Comparison of ENCODE assay signal across 23 mouse cellular contexts in the genomic region with DNA sequence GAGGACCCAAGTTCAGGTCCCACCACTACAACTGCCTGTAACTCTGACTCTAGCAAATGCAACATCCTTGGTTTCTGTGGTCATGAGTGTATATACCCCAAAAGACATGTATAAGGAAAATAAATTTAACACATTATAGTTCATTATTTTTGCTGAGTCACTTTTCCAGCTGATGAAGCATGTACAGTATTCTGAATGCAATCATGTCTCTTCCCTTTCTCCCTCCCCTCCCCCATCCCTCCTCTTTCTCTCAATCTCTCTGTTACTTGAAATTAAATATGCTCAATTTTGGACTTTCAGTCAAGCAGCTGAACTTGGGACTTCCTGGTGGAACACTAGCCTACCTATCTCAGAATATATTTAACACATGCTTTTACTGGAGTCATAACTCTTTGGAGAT.
DNase-seq lines count a peak whose midpoint lies in the region; ATAC-seq and TF ChIP-seq lines count a peak whose summit lies in the region.
"Had no signal": no experiment of that assay in that cellular context is flagged by ENCODE, and none has a peak within 500 bp of the region (broad histone marks: within the 10 kb centered on the region; RNA-seq: fewer than 3 reads in every experiment).

No protein-coding gene starts in this region.

- DNase-seq in heart, embryonic 10.5 days (ENCODE audit: low spot score): no peak
- DNase-seq in heart, postnatal 25 days (ENCODE audit: low spot score): no peak
- DNase-seq in CH12.LX (ENCODE audit: extremely low read depth): no peak
- DNase-seq in liver, postnatal 0 days: no peak
- no peak for DNase-seq in kidney, postnatal 36 days
- no peak for DNase-seq in kidney, adult 2 months
- DNase-seq: adrenal gland, adult 2 months; cerebellum, adult 9-10 months; gastrocnemius, postnatal 10 days; lung, embryonic 14.5 days; right cerebral cortex, postnatal 25 days; spleen, adult 18-20 months had no signal

- no peak for TF ChIP-seq RAD21 in CH12.LX (IDR thresholded peaks at IDR 0.05; ENCODE audit: low read depth, low read length)

- H3K36me3 ChIP-seq in heart, embryonic 10.5 days: no peaks in the 10 kb centered on the region
- peaks cover 0 to 21% of the 10 kb centered on the region in 2 experiments for H3K36me3 ChIP-seq in CH12.LX (replicated peaks in 1 of 2; ENCODE audit: control insufficient read depth in 1 of 2, insufficient read depth in 1 of 2, low read length in 1 of 2)
- no peaks in the 10 kb centered on the region for H3K36me3 ChIP-seq in liver, postnatal 0 days (replicated peaks; ENCODE audit: insufficient read depth, low read length)
- H3K36me3 ChIP-seq in kidney, adult 2 months (ENCODE audit: control insufficient read depth, insufficient read depth, low read length): no peaks in the 10 kb centered on the region
- H3K36me3 ChIP-seq: embryonic facial prominence, embryonic 10.5 days; forebrain, embryonic 12.5 days; kidney, embryonic 15.5 days; limb, embryonic 13.5 days; midbrain, embryonic 13.5 days had no signal

- TF ChIP-seq POLR2A in CH12.LX (IDR thresholded peaks at IDR 0.05; ENCODE audit: low read depth, low read length): no peak
- TF ChIP-seq POLR2A in cortical plate, adult 2 months (IDR thresholded peaks at IDR 0.05; ENCODE audit: extremely low read depth, insufficient read depth, low read length): no peak
- no peak for TF ChIP-seq POLR2A in kidney, adult 2 months (IDR thresholded peaks at IDR 0.05; ENCODE audit: low read depth, low read length)

- H3K4me1 ChIP-seq in heart, embryonic 10.5 days: peaks cover 55% of the 10 kb centered on the region
- H3K4me1 ChIP-seq in CH12.LX (ENCODE audit: control insufficient read depth in 1 of 2, insufficient read depth in 2 of 2): peaks cover 8 to 93% of the 10 kb centered on the region in 2 experiments; a peak in 3 of 4 replicates
- peaks cover 12% of the 10 kb centered on the region for H3K4me1 ChIP-seq in cortical plate, adult 2 months (ENCODE audit: control insufficient read depth, insufficient read depth, low read length)
- H3K4me1 ChIP-seq in liver, postnatal 0 days (ENCODE audit: insufficient read depth): peaks cover 23% of the 10 kb centered on the region
- H3K4me1 ChIP-seq in kidney, adult 2 months (ENCODE audit: control insufficient read depth, insufficient read depth, low read length): peaks cover 14% of the 10 kb centered on the region

- H3K27me3 ChIP-seq in heart, embryonic 10.5 days (ENCODE audit: insufficient read depth, poor library complexity, severe bottlenecking): no peaks in the 10 kb centered on the region
- H3K27me3 ChIP-seq in CH12.LX (replicated peaks): no peaks in the 10 kb centered on the region
- H3K27me3 ChIP-seq in liver, postnatal 0 days (ENCODE audit: insufficient read depth, low read length): no peaks in the 10 kb centered on the region
- H3K27me3 ChIP-seq in kidney, adult 2 months (replicated peaks; ENCODE audit: control insufficient read depth, insufficient read depth, low read length): no peaks in the 10 kb centered on the region
- H3K27me3 ChIP-seq: forebrain, embryonic 12.5 days; kidney, embryonic 15.5 days; megakaryocyte, embryonic 14.5 days; midbrain, embryonic 13.5 days had no signal

- H3K79me2 ChIP-seq in CH12.LX (replicated peaks; ENCODE audit: control insufficient read depth, extremely low read depth, insufficient read depth, poor library complexity, severe bottlenecking): peaks cover 73% of the 10 kb centered on the region

- in situ Hi-C loops in CH12.LX (cut with MboI; ENCODE audit: low pct_ligation_motif_present, low pct_unique_long_range_greater_than_20kb, low sequenced_read_pairs): no loop called here

- TF ChIP-seq EP300 in CH12.LX (IDR thresholded peaks at IDR 0.05; ENCODE audit: low read length): 0 out of 2 replicates have a peak, but pooled peaks have one; percentile 31
- no peak for TF ChIP-seq EP300 in liver, postnatal 0 days (IDR thresholded peaks at IDR 0.05; ENCODE audit: low read depth)

- no peak for ATAC-seq in liver, postnatal 0 days
- ATAC-seq: hindbrain, postnatal 0 days; intestine, embryonic 16.5 days; midbrain, embryonic 13.5 days had no signal

- dilution Hi-C loops in CH12.LX (cut with MboI; ENCODE audit: extremely low pct_ligation_motif_present, extremely low pct_unique_long_range_greater_than_20kb, low sequenced_read_pairs): no loop called here

- H3K4me3 ChIP-seq in heart, embryonic 10.5 days: no peak overlapping the region
- no peak overlapping the region for H3K4me3 ChIP-seq in CH12.LX (replicated peaks in 1 of 3; ENCODE audit: low read depth in 2 of 3, low read length in 2 of 3, poor library complexity in 1 of 3)
- H3K4me3 ChIP-seq in cortical plate, adult 2 months (ENCODE audit: insufficient read depth, low read length): no peak overlapping the region
- H3K4me3 ChIP-seq in liver, postnatal 0 days (ENCODE audit: low read depth, low read length): no peak overlapping the region
- no peak overlapping the region for H3K4me3 ChIP-seq in kidney, adult 2 months (ENCODE audit: insufficient read depth, low read depth, low read length)
- H3K4me3 ChIP-seq: embryonic facial prominence, embryonic 10.5 days; forebrain, embryonic 12.5 days; kidney, embryonic 15.5 days; limb, embryonic 13.5 days; megakaryocyte, embryonic 14.5 days; midbrain, embryonic 13.5 days had no signal

- peak overlapping the region; percentile 22; the same call in 1 of the 2 replicates for H3K27ac ChIP-seq in heart, embryonic 10.5 days
- H3K27ac ChIP-seq in CH12.LX (ENCODE audit: insufficient read depth, low read depth): no peak overlapping the region
- H3K27ac ChIP-seq in cortical plate, adult 2 months (ENCODE audit: insufficient read depth, low read length): 0 out of 2 replicates have a peak overlapping the region, but pooled peaks have one; percentile 26
- peak overlapping the region; percentile 8; the same call in 1 of the 2 replicates for H3K27ac ChIP-seq in liver, postnatal 0 days (ENCODE audit: low read depth)
- H3K27ac ChIP-seq in kidney, adult 2 months (ENCODE audit: insufficient read depth, low read depth, low read length): no peak overlapping the region
- H3K27ac ChIP-seq: embryonic facial prominence, embryonic 10.5 days; forebrain, embryonic 12.5 days; hindbrain, postnatal 0 days; kidney, embryonic 15.5 days; limb, embryonic 13.5 days; midbrain, embryonic 13.5 days had no signal

- no peak overlapping the region for H3K4me2 ChIP-seq in CH12.LX (ENCODE audit: insufficient read depth, low read depth, poor library complexity, severe bottlenecking)
- no peak overlapping the region for H3K4me2 ChIP-seq in liver, postnatal 0 days (ENCODE audit: low read depth, low read length)
- H3K4me2 ChIP-seq: forebrain, embryonic 12.5 days; heart, embryonic 11.5 days; kidney, embryonic 15.5 days; limb, embryonic 13.5 days; lung, embryonic 14.5 days; midbrain, embryonic 13.5 days had no signal

- intact Hi-C loops in heart, postnatal 25 days (cut with DNase I): no loop called here

- no peaks in the 10 kb centered on the region for H3K9me3 ChIP-seq in heart, embryonic 10.5 days
- no peaks in the 10 kb centered on the region for H3K9me3 ChIP-seq in CH12.LX (replicated peaks; ENCODE audit: low read length)
- H3K9me3 ChIP-seq in liver, postnatal 0 days (ENCODE audit: low read length): no peaks in the 10 kb centered on the region
- H3K9me3 ChIP-seq: embryonic facial prominence, embryonic 10.5 days; forebrain, embryonic 12.5 days; G1E; kidney, embryonic 15.5 days; limb, embryonic 13.5 days; megakaryocyte, embryonic 14.5 days; midbrain, embryonic 13.5 days had no signal

- no peak for TF ChIP-seq CTCF in CH12.LX (conservative IDR thresholded peaks at IDR 0.05 in 1 of 2, IDR thresholded peaks at IDR 0.05 in 1 of 2; ENCODE audit: low read depth in 2 of 2, low read length in 2 of 2)
- no peak for TF ChIP-seq CTCF in cortical plate, adult 2 months (IDR thresholded peaks at IDR 0.05; ENCODE audit: extremely low read depth, insufficient read depth, low read length)
- TF ChIP-seq CTCF in liver, postnatal 0 days (IDR thresholded peaks at IDR 0.05; ENCODE audit: low read depth): no peak
- no peak for TF ChIP-seq CTCF in kidney, adult 2 months (conservative IDR thresholded peaks at IDR 0.05; ENCODE audit: insufficient read depth, insufficient read length, low read depth, low read length)

- no peak overlapping the region for H3K9ac ChIP-seq in CH12.LX (ENCODE audit: insufficient read depth, low read depth)
- no peak overlapping the region for H3K9ac ChIP-seq in liver, postnatal 0 days (replicated peaks)
- H3K9ac ChIP-seq: forebrain, embryonic 12.5 days; kidney, embryonic 15.5 days; limb, embryonic 13.5 days; lung, embryonic 14.5 days; midbrain, embryonic 13.5 days had no signal

TF ChIP-seq in CH12.LX, 34 proteins besides CTCF, POLR2A, EP300 and RAD21:
- TF ChIP-seq HCFC1 (IDR thresholded peaks at IDR 0.05; ENCODE audit: low read depth, low read length): no peak
- TF ChIP-seq MYC (IDR thresholded peaks at IDR 0.05; ENCODE audit: low read depth, low read length): 0 out of 2 replicates have a peak, but pooled peaks have one; percentile 16
- no peak for TF ChIP-seq RCOR1 (conservative IDR thresholded peaks at IDR 0.05; ENCODE audit: low read depth, low read length)
- no peak for TF ChIP-seq USF2 (conservative IDR thresholded peaks at IDR 0.05; ENCODE audit: low read depth, low read length)
- TF ChIP-seq CHD2 (IDR thresholded peaks at IDR 0.05; ENCODE audit: low read length): peak; percentile 57
- TF ChIP-seq CHD1 (IDR thresholded peaks at IDR 0.05; ENCODE audit: low read depth, low read length): no peak
- TF ChIP-seq MAFK (IDR thresholded peaks at IDR 0.05; ENCODE audit: insufficient replicate concordance, low read length): 0 out of 2 replicates have a peak, but pooled peaks have one; percentile 22
- TF ChIP-seq KAT2A (IDR thresholded peaks at IDR 0.05; ENCODE audit: insufficient replicate concordance, low read length): 0 out of 2 replicates have a peak, but pooled peaks have one; percentile 9

Comparison
In these comparisons a context has a peak if more than half of its experiments do, and no peak if none do; other contexts are left out.
1. H3K27ac ChIP-seq: peak in heart, embryonic 10.5 days (single experiment), cortical plate, adult 2 months (single experiment) and liver, postnatal 0 days (single experiment); none in CH12.LX (single experiment) and kidney, adult 2 months (single experiment).